Mouse (Mus musculus): ENCODE results near the gene Gps2.

GRCm38 (mm10) chr11:69948763-69949150 lies 35.1 kb downstream of the Gps2 start:
- TF ChIP-seq POLR2A (IDR thresholded peaks at IDR 0.05; ENCODE audit: borderline replicate concordance, extremely low read depth, insufficient read depth, insufficient read length, poor library complexity, severe bottlenecking) (no peak), CTCF (IDR thresholded peaks at IDR 0.05; ENCODE audit: borderline replicate concordance, extremely low read depth, insufficient read depth, insufficient read length) (peak; percentile 96)
